Mouse (Mus musculus): ENCODE results near the gene Daam2. TPM values are rescaled to one million over a fixed set of nuclear protein-coding genes. Genes with fewer than 3 reads are reported as not detected.

Daam2 gene
- total and polyA plus RNA-seq, 3 experiments: 0.04 to 0.41 TPM; not detected in 1

DNA sequence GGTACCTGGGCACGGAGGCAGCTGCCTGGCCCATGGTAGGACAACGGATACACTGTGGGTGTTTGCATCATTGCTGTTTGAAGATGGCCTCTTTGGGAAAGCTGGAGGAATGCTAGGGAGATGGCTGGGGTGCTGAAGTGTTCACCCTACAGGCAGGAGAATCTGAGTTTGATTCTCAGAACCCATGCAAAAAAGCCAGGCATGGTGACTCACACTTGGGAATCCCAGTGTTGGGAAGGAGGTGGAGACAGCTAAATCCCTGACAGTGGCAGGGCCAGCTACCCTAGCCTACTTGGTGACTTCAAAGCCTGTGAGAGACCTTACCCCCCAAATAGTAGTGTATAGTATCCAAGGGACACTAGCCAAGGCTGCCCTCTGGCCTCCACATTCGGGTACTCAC, 49.0 kb downstream of the Daam2 start:
- no peaks in the 10 kb centered on the region for H3K9me3 ChIP-seq (replicated peaks; ENCODE audit: low read length)
- TF ChIP-seq BHLHE40 (IDR thresholded peaks at IDR 0.05; ENCODE audit: low read depth, low read length) (no peak), MXI1 (IDR thresholded peaks at IDR 0.05; ENCODE audit: low read depth, low read length) (no peak), ZKSCAN1 (IDR thresholded peaks at IDR 0.05; ENCODE audit: borderline replicate concordance, low read depth, low read length) (no peak)
- dilution Hi-C loops (cut with MboI; ENCODE audit: extremely low pct_ligation_motif_present, extremely low pct_unique_long_range_greater_than_20kb, low sequenced_read_pairs): no loop called here
- no peaks in the 10 kb centered on the region for H3K36me3 ChIP-seq (replicated peaks in 1 of 2; ENCODE audit: control insufficient read depth in 1 of 2, insufficient read depth in 1 of 2, low read length in 1 of 2)
- H3K4me2 ChIP-seq (ENCODE audit: insufficient read depth, low read depth, poor library complexity, severe bottlenecking): no peak overlapping the region
- in situ Hi-C loops (cut with MboI; ENCODE audit: low pct_ligation_motif_present, low pct_unique_long_range_greater_than_20kb, low sequenced_read_pairs): no loop called here
- peaks cover 34% of the 10 kb centered on the region for H3K27me3 ChIP-seq (replicated peaks)
- H3K4me1 ChIP-seq (ENCODE audit: control insufficient read depth in 1 of 2, insufficient read depth in 2 of 2): no peaks in the 10 kb centered on the region
- no peak overlapping the region for H3K4me3 ChIP-seq (replicated peaks in 1 of 3; ENCODE audit: low read depth in 2 of 3, low read length in 2 of 3, poor library complexity in 1 of 3)
- DNase-seq (ENCODE audit: extremely low read depth): no peak
- H3K79me2 ChIP-seq (replicated peaks; ENCODE audit: control insufficient read depth, extremely low read depth, insufficient read depth, poor library complexity, severe bottlenecking): no peaks in the 10 kb centered on the region
- no peak overlapping the region for H3K27ac ChIP-seq (ENCODE audit: insufficient read depth, low read depth)
- no peak overlapping the region for H3K9ac ChIP-seq (ENCODE audit: insufficient read depth, low read depth)

DNA sequence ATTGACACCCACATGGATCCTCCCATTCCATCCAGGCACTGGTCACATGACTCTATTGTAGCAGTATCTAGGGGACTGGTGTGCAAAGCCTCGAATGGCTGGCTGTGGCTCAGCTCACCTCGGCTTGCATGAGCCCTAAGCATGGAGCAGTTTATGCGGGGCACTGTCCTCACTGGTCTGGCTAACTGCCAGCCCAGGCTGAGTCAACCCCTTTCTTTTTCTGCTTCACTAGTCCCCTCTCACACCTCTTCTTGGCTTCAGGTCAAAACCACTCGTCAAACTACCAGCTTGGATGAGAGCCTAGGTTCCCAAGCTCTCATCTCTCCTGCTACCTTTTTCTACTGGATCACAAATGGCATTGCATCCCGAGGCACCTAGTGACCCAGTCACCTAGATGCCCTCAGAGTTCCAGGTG, 51.5 kb downstream of the Daam2 start:
- in situ Hi-C loops (cut with MboI; ENCODE audit: low pct_ligation_motif_present, low pct_unique_long_range_greater_than_20kb, low sequenced_read_pairs): no loop called here
- dilution Hi-C loops (cut with MboI; ENCODE audit: extremely low pct_ligation_motif_present, extremely low pct_unique_long_range_greater_than_20kb, low sequenced_read_pairs): no loop called here
- TF ChIP-seq JUN (IDR thresholded peaks at IDR 0.05; ENCODE audit: insufficient read depth, low read depth, low read length) (no peak), TBP (conservative IDR thresholded peaks at IDR 0.05; ENCODE audit: low read depth, low read length) (no peak), ZNF384 (IDR thresholded peaks at IDR 0.05; ENCODE audit: low read depth, low read length) (no peak), TCF12 (IDR thresholded peaks at IDR 0.05; ENCODE audit: low read depth, low read length) (no peak), SIN3A (IDR thresholded peaks at IDR 0.05; ENCODE audit: low read length) (no peak), ZKSCAN1 (IDR thresholded peaks at IDR 0.05; ENCODE audit: borderline replicate concordance, low read depth, low read length) (no peak), JUND (conservative IDR thresholded peaks at IDR 0.05; ENCODE audit: low read depth, low read length) (no peak), MAFK (IDR thresholded peaks at IDR 0.05; ENCODE audit: insufficient replicate concordance, low read length) (no peak), POLR2AphosphoS2 (IDR thresholded peaks at IDR 0.05; ENCODE audit: low read depth, low read length) (no peak), MYC (IDR thresholded peaks at IDR 0.05; ENCODE audit: low read depth, low read length) (no peak), IRF4 (IDR thresholded peaks at IDR 0.05; ENCODE audit: low read depth, low read length) (no peak), USF2 (conservative IDR thresholded peaks at IDR 0.05; ENCODE audit: low read depth, low read length) (no peak), ETS1 (conservative IDR thresholded peaks at IDR 0.05; ENCODE audit: low read depth, low read length) (no peak), RCOR1 (conservative IDR thresholded peaks at IDR 0.05; ENCODE audit: low read depth, low read length) (no peak)

More for the DNA sequence above, 51.5 kb downstream of the Daam2 start:
- Histone ChIP-seq H3K4me2 (ENCODE audit: insufficient read depth, low read depth, poor library complexity, severe bottlenecking) (no peak overlapping the region), H3K27ac (ENCODE audit: insufficient read depth, low read depth) (no peak overlapping the region), H3K36me3 (replicated peaks in 1 of 2; ENCODE audit: control insufficient read depth in 1 of 2, insufficient read depth in 1 of 2, low read length in 1 of 2) (no peaks in the 10 kb centered on the region), H3K9me3 (replicated peaks; ENCODE audit: low read length) (no peaks in the 10 kb centered on the region), H3K79me2 (replicated peaks; ENCODE audit: control insufficient read depth, extremely low read depth, insufficient read depth, poor library complexity, severe bottlenecking) (no peaks in the 10 kb centered on the region), H3K9ac (ENCODE audit: insufficient read depth, low read depth) (no peak overlapping the region), H3K4me3 (replicated peaks in 1 of 3; ENCODE audit: low read depth in 2 of 3, low read length in 2 of 3, poor library complexity in 1 of 3) (no peak overlapping the region), H3K27me3 (replicated peaks) (peaks cover 21% of the 10 kb centered on the region), H3K4me1 (ENCODE audit: control insufficient read depth in 1 of 2, insufficient read depth in 2 of 2) (no peaks in the 10 kb centered on the region)
- no peak for DNase-seq (ENCODE audit: extremely low read depth)
